Mouse (Mus musculus): ENCODE measurements around the gene Sirt6. TPM values are rescaled to one million over a fixed set of nuclear protein-coding genes. Genes with fewer than 3 reads are reported as not detected.
A peak's percentile ranks its signal among the peaks of the same experiment; 100 is the strongest.

The Sirt6 gene
- polyA plus RNA-seq, 1 experiment = 16.3 TPM

DNA sequence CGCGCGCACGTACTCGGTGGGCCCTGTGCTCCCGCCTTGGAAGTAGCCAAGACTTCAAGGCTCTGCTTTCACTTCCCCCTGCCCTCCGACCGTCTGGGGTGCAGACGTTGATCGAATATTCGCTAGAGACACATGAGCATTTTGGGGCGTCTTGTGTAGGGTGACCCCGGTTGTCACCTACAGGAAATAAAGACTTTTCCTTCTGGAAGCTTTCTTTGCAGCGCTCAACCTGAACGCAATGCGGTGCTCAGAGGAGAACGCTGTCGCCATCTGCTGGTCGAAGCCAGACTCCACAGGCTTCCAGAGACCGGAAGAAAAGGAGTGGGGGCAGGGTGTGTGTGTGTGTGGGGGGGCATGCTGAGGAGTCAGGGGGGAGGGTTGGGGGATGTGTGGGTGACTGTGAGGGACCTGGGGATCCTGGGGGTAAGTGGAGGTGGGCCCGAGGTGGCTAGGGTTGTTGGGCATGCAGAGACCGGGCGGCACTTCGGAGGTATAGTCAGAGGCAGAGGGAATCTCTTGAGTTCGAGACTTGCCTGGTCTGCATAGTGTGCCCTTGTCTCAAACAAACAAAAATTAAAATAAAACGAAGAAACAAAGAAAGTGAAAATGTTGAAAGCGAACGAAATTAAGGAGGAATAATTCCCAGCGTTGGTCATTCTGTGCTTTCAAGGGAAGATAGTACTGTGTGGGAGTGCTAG is 22.5 kb downstream of the Sirt6 start:
- Histone ChIP-seq H3K4me3 (ENCODE audit: insufficient read depth, low read depth, low read length) (peak overlapping the region; percentile 42), H3K4me1 (ENCODE audit: control insufficient read depth, insufficient read depth, low read length) (peaks cover 5% of the 10 kb centered on the region; the same call in 1 of the 2 replicates), H3K27me3 (replicated peaks; ENCODE audit: control insufficient read depth, insufficient read depth, low read length) (no peaks in the 10 kb centered on the region), H3K36me3 (ENCODE audit: control insufficient read depth, insufficient read depth, low read length) (no peaks in the 10 kb centered on the region), H3K27ac (ENCODE audit: insufficient read depth, low read depth, low read length) (peak overlapping the region; percentile 67)
- TF ChIP-seq CTCF (conservative IDR thresholded peaks at IDR 0.05; ENCODE audit: insufficient read depth, insufficient read length, low read depth, low read length) = peak; percentile 90
- no peak for TF ChIP-seq POLR2A (IDR thresholded peaks at IDR 0.05; ENCODE audit: low read depth, low read length)
- peak; percentile 90 for DNase-seq
- 16% methylated on average over 29 of the region's 29 CpGs for WGBS

DNA sequence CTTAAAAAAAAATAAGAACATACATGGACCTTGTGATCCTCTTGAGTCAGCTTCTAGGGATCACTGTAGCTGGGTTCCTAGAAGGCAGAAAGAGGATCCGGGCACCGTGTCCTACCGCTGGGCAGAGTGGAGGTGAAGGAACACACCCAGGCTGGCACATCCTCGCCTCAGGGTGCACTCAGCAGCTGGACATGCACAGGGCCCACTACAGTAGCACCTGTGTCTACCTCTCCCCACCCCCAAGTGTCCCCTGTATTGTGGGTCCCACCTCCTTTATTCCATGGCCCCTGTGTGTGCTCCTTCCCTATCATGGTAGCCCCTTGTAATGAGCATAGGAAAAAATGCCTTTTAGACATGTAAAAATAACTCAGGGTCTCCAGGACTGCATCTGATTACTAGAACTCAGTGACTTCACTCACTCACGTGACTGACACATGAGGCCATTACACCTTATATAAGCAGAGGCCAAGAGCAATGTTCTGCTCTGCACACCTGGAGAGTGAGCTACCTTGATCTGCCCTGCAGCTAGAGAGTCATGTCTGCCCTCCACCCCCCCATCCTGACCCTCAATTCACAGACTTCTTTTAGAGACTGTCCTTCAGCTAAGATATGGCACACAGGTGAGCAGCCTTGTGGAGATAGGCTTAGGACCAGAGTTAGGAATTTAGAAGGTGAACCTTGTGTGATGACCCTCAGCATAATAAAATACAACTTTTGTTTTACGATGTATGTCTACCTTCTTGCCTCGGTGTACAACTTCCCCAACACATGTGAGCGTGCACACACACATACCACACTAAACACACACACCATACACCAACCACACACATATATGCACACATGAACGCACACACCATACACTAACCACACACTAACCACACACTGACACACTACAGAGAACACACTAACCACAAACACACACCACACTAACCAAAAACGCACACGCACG is 23.3 kb downstream of the Sirt6 start:
- no peaks in the 10 kb centered on the region for H3K27me3 ChIP-seq (replicated peaks; ENCODE audit: control insufficient read depth, insufficient read depth, low read length)
- H3K4me3 ChIP-seq (ENCODE audit: insufficient read depth, low read depth, low read length) = no peak overlapping the region
- peak; percentile 33 for DNase-seq
- H3K36me3 ChIP-seq (ENCODE audit: control insufficient read depth, insufficient read depth, low read length) = no peaks in the 10 kb centered on the region
- 64% methylated on average over 12 of the region's 12 CpGs for WGBS
- peaks cover 5% of the 10 kb centered on the region; the same call in 1 of the 2 replicates for H3K4me1 ChIP-seq (ENCODE audit: control insufficient read depth, insufficient read depth, low read length)
- no peak overlapping the region for H3K27ac ChIP-seq (ENCODE audit: insufficient read depth, low read depth, low read length)
- TF ChIP-seq CTCF (conservative IDR thresholded peaks at IDR 0.05; ENCODE audit: insufficient read depth, insufficient read length, low read depth, low read length) = no peak
- TF ChIP-seq POLR2A (IDR thresholded peaks at IDR 0.05; ENCODE audit: low read depth, low read length) = no peak

DNA sequence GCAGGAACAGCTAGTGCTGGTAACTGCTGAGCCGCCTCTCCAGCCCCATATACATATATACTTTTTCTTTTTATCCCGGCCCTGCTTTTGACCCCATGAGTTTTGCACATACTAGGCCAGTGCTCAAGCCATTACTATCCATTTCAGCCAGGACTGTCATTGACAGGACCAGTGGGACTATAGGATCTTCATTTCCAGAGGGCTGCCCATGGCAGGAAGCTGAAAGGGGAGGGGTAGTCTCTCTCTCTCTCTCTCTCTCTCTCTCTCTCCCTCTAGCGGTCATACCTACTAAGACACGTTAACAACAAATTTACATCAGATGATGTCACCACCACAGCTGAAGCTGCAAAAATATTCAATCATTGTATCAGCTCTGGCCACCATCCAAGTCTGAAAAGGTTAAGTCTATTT is 24.9 kb downstream of the Sirt6 start:
- H3K36me3 ChIP-seq (ENCODE audit: control insufficient read depth, insufficient read depth, low read length) = no peaks in the 10 kb centered on the region
- 33% methylated on average over 4 of the region's 4 CpGs for WGBS
- H3K4me1 ChIP-seq (ENCODE audit: control insufficient read depth, insufficient read depth, low read length) = peaks cover 5% of the 10 kb centered on the region; the same call in 1 of the 2 replicates
- no peak overlapping the region for H3K27ac ChIP-seq (ENCODE audit: insufficient read depth, low read depth, low read length)
- H3K4me3 ChIP-seq (ENCODE audit: insufficient read depth, low read depth, low read length) = no peak overlapping the region
- TF ChIP-seq CTCF (conservative IDR thresholded peaks at IDR 0.05; ENCODE audit: insufficient read depth, insufficient read length, low read depth, low read length) (peak; percentile 50), POLR2A (IDR thresholded peaks at IDR 0.05; ENCODE audit: low read depth, low read length) (no peak)
- H3K27me3 ChIP-seq (replicated peaks; ENCODE audit: control insufficient read depth, insufficient read depth, low read length) = no peaks in the 10 kb centered on the region
- peak; percentile 56 for DNase-seq

DNA sequence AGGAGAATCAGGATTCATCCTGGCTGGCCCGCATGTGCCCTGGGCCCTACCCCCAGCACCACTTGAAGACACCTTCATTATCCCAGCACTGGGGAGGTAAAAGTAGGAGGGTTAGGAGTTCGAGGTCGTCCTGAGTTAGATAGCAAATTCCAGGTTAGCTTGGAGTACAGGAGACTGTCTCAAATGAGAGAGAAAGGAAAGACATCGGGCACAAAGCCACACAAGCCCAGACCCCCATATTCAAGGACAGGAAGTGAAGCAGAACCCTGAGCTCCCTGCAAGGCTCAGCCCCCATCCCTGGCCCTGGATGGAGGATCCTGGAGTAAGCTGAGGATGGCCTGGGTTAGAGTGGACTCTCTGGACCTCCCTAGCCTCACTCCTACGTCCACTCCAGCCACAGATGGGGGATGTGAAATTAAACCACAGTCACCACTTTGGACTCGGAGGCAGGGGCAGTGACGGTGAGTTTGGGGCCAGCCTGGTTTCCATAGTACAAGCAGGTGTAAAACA is 26.1 kb downstream of the Sirt6 start:
- TF ChIP-seq CTCF (conservative IDR thresholded peaks at IDR 0.05; ENCODE audit: insufficient read depth, insufficient read length, low read depth, low read length) (no peak), POLR2A (IDR thresholded peaks at IDR 0.05; ENCODE audit: low read depth, low read length) (no peak)
- Histone ChIP-seq H3K4me1 (ENCODE audit: control insufficient read depth, insufficient read depth, low read length) (peaks cover 8% of the 10 kb centered on the region; the same call in 1 of the 2 replicates), H3K27me3 (replicated peaks; ENCODE audit: control insufficient read depth, insufficient read depth, low read length) (no peaks in the 10 kb centered on the region), H3K4me3 (ENCODE audit: insufficient read depth, low read depth, low read length) (no peak overlapping the region), H3K27ac (ENCODE audit: insufficient read depth, low read depth, low read length) (no peak overlapping the region), H3K36me3 (ENCODE audit: control insufficient read depth, insufficient read depth, low read length) (no peaks in the 10 kb centered on the region)
- WGBS = 50% methylated on average over 7 of the region's 7 CpGs
- no peak for DNase-seq

DNA sequence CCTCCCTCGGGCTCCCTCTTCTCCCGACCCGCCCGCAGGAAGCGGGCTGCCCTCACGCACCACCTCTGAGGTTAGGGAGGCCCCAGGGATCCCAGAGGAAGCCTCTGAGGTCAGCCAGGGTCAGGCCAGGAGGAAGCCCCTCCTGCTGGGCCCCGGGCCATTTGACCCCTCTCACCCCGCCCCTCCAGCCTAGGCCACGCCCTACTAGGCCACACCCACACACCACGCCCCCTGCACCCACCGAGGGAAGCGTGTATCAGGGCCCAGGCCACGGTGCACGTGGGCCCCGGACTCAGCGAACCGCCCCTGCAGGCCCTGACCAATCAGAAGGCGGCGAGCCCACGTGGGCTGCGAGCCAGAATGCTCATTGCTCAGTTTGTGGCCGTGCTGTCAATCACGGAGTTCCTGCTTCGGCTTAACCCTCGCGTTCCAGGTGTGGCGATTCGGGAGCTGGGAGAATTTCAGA is 26.8 kb downstream of the Sirt6 start, which contains the start of gene Tle6:
Gene Tle6, minus strand, starts transcription at position 336 of the 466 bp plus-strand sequence.
- H3K27me3 ChIP-seq (replicated peaks; ENCODE audit: control insufficient read depth, insufficient read depth, low read length) = no peaks in the 10 kb centered on the region
- H3K4me3 ChIP-seq (ENCODE audit: insufficient read depth, low read depth, low read length) = peak within 1 kb of the TSS; percentile 25
- H3K27ac ChIP-seq (ENCODE audit: insufficient read depth, low read depth, low read length) = no peak within 1 kb of the TSS
- WGBS = 1% methylated on average over 28 of the region's 28 CpGs
- H3K36me3 ChIP-seq (ENCODE audit: control insufficient read depth, insufficient read depth, low read length) = no peaks in the 10 kb centered on the region
- peaks cover 8% of the 10 kb centered on the region; the same call in 1 of the 2 replicates for H3K4me1 ChIP-seq (ENCODE audit: control insufficient read depth, insufficient read depth, low read length)
- peak; percentile 97 for DNase-seq
- TF ChIP-seq POLR2A (IDR thresholded peaks at IDR 0.05; ENCODE audit: low read depth, low read length) = no peak

DNA sequence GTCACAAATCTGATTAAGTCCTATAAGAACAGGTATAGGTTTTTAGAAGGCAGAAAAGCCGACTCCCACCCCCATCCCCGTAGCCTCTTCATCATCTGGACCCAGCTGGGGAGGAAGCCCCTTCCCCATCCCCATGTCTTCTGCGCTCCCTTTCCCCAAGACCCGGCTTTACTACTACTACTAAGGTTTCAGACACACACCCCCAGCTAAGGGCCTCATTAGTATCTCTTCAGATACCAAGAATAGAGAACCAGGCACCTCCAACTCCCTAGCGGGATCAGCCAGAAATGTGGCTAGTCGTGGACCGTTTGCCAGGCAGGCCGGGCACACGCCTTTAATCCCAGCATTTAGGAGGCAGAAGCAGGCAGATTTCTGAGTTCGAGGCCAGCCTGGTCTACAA is 27.5 kb downstream of the Sirt6 start:
- no peak for TF ChIP-seq POLR2A (IDR thresholded peaks at IDR 0.05; ENCODE audit: low read depth, low read length)
- peaks cover 8% of the 10 kb centered on the region; the same call in 1 of the 2 replicates for H3K4me1 ChIP-seq (ENCODE audit: control insufficient read depth, insufficient read depth, low read length)
- no peaks in the 10 kb centered on the region for H3K27me3 ChIP-seq (replicated peaks; ENCODE audit: control insufficient read depth, insufficient read depth, low read length)
- DNase-seq = no peak
- no peaks in the 10 kb centered on the region for H3K36me3 ChIP-seq (ENCODE audit: control insufficient read depth, insufficient read depth, low read length)
- H3K4me3 ChIP-seq (ENCODE audit: insufficient read depth, low read depth, low read length) = no peak overlapping the region
- no peak overlapping the region for H3K27ac ChIP-seq (ENCODE audit: insufficient read depth, low read depth, low read length)
- WGBS = 78% methylated on average over 10 of the region's 10 CpGs

All from kidney, adult 2 months (tissue).